Mouse (Mus musculus): ENCODE results near the gene Nol7. TPM values are rescaled to one million over a fixed set of nuclear protein-coding genes. Genes with fewer than 3 reads are reported as not detected.

Nol7 gene
- total RNA-seq, 2 experiments from 2014 or later: 61.3 to 64.0 TPM

DNA sequence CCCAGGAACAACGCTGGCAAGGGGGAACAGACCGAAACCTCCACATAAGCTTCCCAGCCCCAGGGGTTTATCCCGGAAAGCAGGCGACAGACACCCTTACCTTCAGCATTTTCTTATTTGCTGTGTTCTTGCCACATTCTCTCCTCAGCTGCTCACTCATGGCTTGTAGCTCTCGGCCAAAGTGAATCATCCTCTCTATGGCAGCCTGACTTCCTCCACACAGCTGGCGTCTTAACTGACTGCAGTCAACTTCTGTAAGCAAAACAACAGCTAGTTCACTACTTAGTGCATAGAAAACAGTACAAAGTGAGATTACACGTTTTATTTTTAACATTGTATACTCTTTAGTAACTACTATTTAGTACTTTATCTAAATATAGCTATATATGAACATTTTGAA is 14.1 kb downstream of the Nol7 start:
- intact Hi-C loops (cut with DNase I): no loop called here
- DNase-seq (ENCODE audit: low spot score in 2 of 2): no peak

DNA sequence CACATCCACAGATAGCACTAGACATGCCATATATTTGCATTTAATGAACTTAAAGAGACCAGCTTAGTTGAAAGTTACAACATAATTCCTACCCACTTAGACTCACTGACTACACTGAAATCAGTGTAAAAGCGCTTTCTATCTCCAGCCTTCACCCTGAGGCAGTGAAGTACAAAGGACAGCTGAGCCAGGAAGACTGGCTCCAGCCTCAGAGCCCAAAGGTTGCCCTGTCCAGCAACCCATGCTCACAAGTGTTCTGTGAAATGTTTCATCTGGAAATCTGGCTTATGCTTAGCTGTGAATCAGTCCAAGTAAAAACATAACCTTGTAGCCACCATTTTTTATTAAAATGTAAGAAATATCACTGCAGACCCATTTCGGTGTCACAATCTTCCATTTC is 15.4 kb downstream of the Nol7 start:
- no peak for DNase-seq (ENCODE audit: low spot score in 2 of 2)
- intact Hi-C loops (cut with DNase I): no loop called here

DNA sequence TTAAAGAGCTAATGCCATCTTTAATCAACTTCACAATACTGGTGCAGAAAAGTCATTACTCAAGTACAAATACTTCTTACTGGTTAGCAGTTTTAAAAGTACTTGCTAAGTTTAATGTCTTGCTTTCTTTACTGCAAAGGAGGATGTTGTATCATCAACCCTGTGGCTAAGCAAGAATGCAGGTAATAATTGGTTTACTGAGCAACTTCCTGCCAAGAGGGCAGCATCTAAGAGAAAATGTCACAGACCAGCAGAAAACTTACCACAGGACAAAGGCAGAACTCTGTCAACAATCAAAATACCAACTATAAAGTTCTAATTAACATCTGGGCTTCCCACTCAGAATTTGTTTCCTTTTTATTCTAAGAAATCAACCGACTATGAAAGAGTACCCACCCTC is 17.1 kb downstream of the Nol7 start:
- DNase-seq (ENCODE audit: low spot score in 2 of 2): no peak
- intact Hi-C loops (cut with DNase I): no loop called here

DNA sequence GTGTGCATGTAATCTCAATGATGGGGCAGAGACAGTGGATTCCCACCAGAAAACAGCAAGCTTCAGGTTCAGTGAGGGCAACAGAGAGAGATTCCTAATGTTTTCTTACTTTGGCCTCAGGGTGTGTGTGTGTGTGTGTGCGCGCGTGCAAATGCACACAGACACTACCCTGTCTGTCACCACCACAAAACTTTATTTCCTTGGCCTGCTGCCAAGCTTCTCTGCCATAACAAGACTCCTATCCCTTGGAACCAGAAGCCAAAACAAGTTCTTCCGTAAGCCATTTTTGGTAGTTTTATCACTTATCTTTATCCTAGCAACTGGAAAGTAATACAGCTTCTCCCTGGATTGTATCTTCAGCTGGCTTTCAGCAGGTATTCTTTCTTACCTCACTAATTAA is 30.2 kb downstream of the Nol7 start:
- DNase-seq (ENCODE audit: low spot score in 2 of 2): no peak
- intact Hi-C loops (cut with DNase I): no loop called here

DNA sequence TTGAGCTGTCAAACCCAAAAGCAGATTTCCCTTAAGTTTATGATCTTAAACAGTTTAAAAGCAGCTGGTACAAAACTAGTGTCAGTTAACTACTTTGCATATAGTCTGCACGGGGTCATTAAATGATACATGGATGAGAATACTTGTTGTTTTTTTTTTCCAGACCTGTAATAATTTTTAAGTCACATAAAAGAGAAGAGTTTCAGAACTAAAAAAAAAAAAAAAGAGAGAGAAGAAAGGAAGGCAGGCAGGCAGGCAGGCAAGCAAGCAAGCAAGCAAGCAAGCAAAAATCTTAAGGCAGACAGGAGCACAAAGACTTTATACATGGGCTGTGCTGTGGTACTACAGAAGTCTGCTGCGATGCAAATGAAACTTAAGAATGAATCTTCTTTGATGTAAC is 35.2 kb downstream of the Nol7 start:
- no peak for DNase-seq (ENCODE audit: low spot score in 2 of 2)
- intact Hi-C loops (cut with DNase I): no loop called here

DNA sequence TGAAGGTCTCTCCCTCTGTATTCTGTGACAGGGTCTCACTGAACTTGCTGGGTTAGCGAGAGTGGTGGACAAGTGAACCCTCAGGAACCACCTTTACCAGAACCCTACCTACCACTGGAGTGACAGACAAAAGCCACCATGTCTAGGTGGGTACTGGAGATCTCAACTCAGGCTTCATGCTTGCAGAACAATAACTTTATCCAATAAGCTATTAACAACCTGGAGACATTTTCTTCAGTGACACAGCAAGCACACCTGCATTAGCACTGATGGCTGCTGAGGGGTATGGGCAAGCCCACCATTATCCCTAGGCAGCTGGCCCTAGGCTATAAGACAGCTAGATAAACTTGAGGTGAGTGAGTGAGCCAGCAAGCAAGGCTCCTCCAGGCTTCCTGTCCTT is 42.2 kb downstream of the Nol7 start:
- intact Hi-C loops (cut with DNase I): no loop called here
- DNase-seq (ENCODE audit: low spot score in 2 of 2): no peak

DNA sequence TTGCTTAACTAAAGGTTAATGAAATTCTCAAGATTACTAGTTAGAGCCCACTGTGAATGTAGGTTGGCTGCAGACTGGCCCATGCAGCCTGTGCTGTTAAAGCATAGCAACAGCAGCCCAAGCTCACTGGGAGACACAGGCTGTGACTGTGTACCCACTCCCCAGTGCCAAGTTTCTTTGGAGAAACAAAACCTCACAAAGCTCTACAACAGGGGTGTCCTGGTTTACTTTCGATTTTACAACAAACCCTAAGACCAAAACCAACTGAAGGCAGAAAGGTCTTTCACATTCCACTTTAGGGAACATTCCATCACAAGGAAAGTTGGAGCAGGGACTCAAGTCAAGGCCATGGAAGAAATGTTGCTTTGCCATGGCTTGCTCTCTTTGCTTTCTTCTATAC is 44.4 kb downstream of the Nol7 start:
- intact Hi-C loops (cut with DNase I): no loop called here
- no peak for DNase-seq (ENCODE audit: low spot score in 2 of 2)

DNA sequence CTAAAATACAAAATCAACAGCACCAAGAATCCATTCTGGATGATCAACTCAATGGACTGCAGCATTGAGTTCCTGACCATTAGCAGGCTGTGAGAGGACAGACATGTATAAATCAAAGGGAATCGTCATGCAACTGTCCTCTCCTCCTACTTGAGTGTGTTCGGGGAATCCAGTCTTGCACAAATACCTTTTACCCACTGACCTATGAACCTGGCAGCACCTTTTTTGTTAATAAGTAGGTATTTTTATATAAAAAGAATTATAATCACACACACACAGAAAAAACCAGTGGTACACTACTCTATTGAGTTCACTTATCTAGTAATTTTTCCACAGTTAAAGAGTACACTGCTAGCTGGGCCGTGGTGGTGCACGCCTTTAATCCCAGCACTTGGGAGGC is 45.5 kb downstream of the Nol7 start:
- DNase-seq (ENCODE audit: low spot score in 2 of 2): no peak
- intact Hi-C loops (cut with DNase I): no loop called here

DNA sequence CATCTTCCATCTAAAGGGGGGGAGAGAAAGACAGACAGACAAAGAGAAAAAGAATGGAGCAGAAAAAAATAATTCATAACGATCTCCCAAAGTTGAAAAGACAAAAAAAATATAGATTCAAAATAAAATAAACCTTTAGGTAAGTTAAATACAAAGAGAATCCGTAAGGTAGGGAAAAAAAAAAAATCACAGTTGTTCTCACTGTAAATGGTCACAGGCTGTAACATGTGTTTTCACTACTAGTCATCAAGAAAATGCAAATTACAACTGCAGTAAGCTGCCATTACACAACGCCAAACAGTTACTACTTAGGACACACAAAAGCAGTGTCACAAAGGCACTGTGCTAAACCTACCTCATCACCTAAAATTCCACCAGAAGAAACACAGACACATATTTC is 46.5 kb downstream of the Nol7 start:
- intact Hi-C loops (cut with DNase I): no loop called here
- no peak for DNase-seq (ENCODE audit: low spot score in 2 of 2)

DNA sequence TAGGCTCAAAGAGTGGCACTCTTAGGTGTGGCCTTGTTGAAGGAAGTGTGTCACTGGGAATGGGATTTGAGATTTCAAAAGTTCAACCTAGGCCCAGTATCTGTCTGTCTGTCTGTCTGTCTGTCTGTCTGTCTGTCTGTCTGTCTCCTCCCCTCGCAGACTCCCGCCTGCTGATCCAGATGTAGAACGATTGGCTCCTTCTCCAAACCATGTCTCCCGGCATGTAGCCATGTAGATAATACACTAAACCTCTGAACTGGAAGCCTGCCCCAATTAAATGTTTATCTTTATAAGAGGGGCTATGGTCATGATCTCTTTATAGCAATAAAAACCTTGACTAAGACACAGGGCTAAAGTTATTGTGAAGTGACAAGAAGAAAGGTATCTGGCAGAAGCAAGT is 47.6 kb downstream of the Nol7 start:
- DNase-seq (ENCODE audit: low spot score in 2 of 2): no peak
- intact Hi-C loops (cut with DNase I): no loop called here

DNA sequence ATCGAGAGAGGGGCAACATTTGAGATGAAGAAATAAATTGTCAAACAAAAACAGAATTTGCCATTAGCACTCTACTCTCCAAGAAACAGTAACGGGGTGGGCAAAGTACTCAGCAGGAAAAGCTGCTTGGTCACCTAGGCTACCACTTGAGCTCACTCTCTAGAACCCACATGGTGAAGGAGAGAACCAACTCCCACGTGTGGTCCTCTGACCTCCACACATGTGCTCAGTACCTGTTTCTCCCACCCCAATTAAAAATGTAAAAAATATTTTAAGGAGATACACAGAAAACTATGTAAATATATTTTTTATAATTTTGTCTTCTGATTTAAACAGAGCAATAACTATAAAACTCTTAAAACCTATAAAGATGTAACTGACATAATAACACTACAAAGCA is 49.5 kb downstream of the Nol7 start:
- DNase-seq (ENCODE audit: low spot score in 2 of 2): no peak
- intact Hi-C loops (cut with DNase I): no loop called here

DNA sequence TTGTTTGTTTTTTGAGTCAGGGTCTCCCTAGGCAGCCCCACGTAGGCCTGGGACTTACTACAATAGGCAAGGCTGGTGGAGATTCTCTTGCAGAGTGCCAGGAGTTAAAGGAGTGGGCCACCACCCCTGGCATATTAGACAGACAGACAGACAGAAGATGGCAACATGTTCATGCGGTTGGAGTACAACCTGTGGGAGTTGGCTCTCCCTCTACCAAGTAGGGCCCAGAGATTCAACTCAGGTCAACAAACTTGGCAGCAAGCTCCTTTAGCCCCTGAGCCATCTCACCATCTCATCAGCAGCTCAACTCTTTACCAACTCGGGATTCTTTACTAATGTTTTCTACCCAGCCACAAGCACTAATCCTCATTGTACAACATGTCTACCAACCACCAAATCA is 52.5 kb downstream of the Nol7 start:
- intact Hi-C loops (cut with DNase I): no loop called here
- no peak for DNase-seq (ENCODE audit: low spot score in 2 of 2)

DNA sequence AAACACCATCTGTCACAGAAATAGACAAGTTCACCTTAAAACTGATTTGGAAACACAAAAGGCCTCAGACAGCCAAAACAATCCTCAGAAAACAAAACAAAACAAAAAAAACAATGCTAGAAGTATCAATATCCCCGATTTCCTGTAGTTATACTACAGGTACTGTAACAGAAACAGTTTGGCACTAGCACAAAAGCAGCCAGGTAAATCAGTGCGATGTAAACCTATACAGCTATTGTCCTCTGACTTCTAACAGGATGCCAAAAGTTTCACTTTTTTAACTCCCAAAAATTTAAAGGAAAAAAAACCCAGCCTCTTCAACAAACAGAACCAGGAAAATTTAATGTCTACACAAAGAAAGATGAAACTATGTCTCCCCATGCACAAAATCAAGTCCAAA is 54.0 kb downstream of the Nol7 start:
- no peak for DNase-seq (ENCODE audit: low spot score in 2 of 2)
- intact Hi-C loops (cut with DNase I): no loop called here

DNA sequence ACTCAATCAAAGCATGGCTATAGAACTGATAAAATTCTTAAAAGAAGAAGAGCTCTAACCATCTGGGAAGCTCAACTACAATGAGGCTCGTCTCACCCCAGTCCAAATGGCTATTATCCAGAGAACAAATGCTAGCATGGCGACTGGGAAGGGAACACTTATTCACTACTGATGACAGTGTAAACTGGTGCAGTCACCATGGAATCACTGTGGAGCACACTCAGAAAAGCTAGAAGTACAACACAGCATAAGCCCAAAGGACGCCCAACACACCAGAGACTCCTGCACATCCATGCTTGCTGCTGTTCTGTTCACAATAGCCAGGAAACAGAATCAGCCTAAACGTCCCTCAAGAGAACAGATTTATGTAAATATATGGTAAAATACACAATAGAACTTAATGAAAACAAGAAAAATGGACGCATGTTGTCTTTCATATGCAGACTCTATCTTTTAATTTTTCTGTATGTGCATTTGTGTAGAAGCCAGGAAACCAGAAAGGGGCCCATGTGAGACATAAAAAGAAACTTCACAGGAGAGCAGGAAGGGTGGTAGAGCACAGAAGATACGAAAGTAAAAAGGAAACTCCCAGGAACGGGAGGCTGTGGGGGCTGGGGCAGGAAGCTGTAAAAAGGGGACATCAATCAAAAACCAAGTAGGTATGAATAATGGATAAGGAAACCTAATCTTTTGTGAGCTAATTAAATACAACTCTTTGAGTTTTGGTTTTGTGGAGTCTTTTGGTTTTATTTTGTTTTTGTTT is 54.8 kb downstream of the Nol7 start:
- intact Hi-C loops (cut with DNase I): no loop called here
- no peak for DNase-seq (ENCODE audit: low spot score in 2 of 2)

DNA sequence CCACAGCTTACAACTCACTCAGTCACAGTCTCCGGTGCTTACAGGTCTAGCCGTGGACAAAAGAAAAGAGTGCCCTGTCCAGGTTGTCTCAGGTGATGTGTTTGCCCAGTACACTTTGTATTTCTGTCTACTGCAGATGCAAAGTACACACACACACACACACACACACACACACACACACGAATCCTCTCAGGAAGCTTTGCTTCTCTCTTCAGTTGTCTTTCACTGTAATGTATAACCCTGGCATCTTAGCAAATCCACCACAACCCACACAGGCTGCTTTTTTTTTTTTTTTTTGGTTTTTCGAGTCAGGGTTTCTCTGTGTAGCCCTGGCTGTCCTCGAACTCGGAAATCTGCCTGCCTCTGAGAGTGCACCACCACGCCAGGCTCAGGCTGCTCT is 56.2 kb downstream of the Nol7 start:
- DNase-seq (ENCODE audit: low spot score in 2 of 2): no peak
- intact Hi-C loops (cut with DNase I): no loop called here

Other genes starting within 250 kb of the Nol7 start
- gene Tbc1d7, start 226.9 kb upstream of the Nol7 start, total RNA-seq (2021): 10 to 100 TPM; 30.7 to 32.9 TPM
- gene Gfod1, start 94.2 kb upstream of the Nol7 start, total RNA-seq (2021): 100 to 1,000 TPM in 1 of 2 experiments, 10 to 100 TPM in 1; 89.0 to 108 TPM
- 10 to 100 TPM; 17.6 to 19.5 TPM for gene Sirt5, start 32.9 kb upstream of the Nol7 start, total RNA-seq (2021)
- gene Ranbp9, start 82.9 kb downstream of the Nol7 start, total RNA-seq (2021): 10 to 100 TPM; 95.4 to 99.3 TPM
- 10 to 100 TPM; 14.9 to 18.5 TPM for gene Mcur1, start 161.8 kb downstream of the Nol7 start, total RNA-seq (2021)
- 1 to 10 TPM; 7.1 to 8.4 TPM for gene Rnf182, start 217.3 kb downstream of the Nol7 start, total RNA-seq (2021)

Data from left cerebral cortex, postnatal 36 days (tissue).